Mouse (Mus musculus) limb, embryonic 13.5 days (tissue): ENCODE measurements around the gene Rpl23a. TPM values are rescaled to one million over a fixed set of nuclear protein-coding genes. Genes with fewer than 3 reads are reported as not detected.

Source experiments
- ATAC-seq: fragments of 200-750 bp; cut with Nextera tagmentation; 2 replicates; pipeline ENCODE4 v1.8.0; 2017; ENCODE audit warnings: low read depth, moderate number of reproducible peaks, moderate TSS enrichment; ENCODE audit not compliant: low FRiP score
- H3K27ac ChIP-seq: fragments of 300-500 bp; sonication (generic); 2 replicates; pipeline ENCODE4 v1.5.1; 2015; ENCODE audit warnings: inconsistent platforms, mild to moderate bottlenecking, moderate library complexity
- H3K27me3 ChIP-seq: fragments of 300-500 bp; sonication (generic); 2 replicates; pipeline ENCODE4 v1.6.1; 2015; ENCODE audit warnings: mild to moderate bottlenecking, inconsistent platforms
- H3K36me3 ChIP-seq: fragments of 300-500 bp; sonication (generic); 2 replicates; pipeline ENCODE4 v1.6.1; 2015; ENCODE audit warnings: inconsistent platforms, mild to moderate bottlenecking, moderate library complexity
- H3K4me1 ChIP-seq: fragments of 300-500 bp; sonication (generic); 2 replicates; pipeline ENCODE4 v1.6.1; 2015; ENCODE audit warnings: inconsistent platforms
- H3K4me2 ChIP-seq: fragments of 300-500 bp; sonication (generic); replicated peaks from 2 replicates; pipeline ENCODE4 v1.6.1; 2015; ENCODE audit warnings: inconsistent platforms, mild to moderate bottlenecking, moderate library complexity
- H3K4me3 ChIP-seq: fragments of 300-500 bp; sonication (generic); 2 replicates; pipeline ENCODE4 v1.5.1; 2015; ENCODE audit warnings: moderate library complexity, mild to moderate bottlenecking, inconsistent platforms
- H3K9ac ChIP-seq: fragments of 300-500 bp; sonication (generic); 2 replicates; pipeline ENCODE4 v1.6.1; 2015; ENCODE audit warnings: mild to moderate bottlenecking, inconsistent platforms
- H3K9me3 ChIP-seq: fragments of 300-500 bp; sonication (generic); 2 replicates; pipeline ENCODE4 v1.6.1; 2016; ENCODE audit warnings: inconsistent platforms
- WGBS: fragments of 180-500 bp; shearing (Covaris S2); methylation state at CpG from one replicate; pipeline ENCODE4 v1.1.7; 2015; 5-methylcytosine and 5-hydroxymethylcytosine counted together
- polyA plus RNA-seq: library from polyadenylated mRNA; unstranded; fragments of >200 nt; fragmentation: Nextera tagmentation; extraction: Ambion mirVana; gene quantifications from 2 replicates; pipeline ENCODE4 v1.2.1, GENCODE M21; 2015

The Rpl23a gene
- polyA plus RNA-seq, 1 experiment from 2014 or later, result 1,373 TPM

- peaks cover 19% of the 10 kb centered on the region for H3K36me3 ChIP-seq
- no peaks in the 10 kb centered on the region for H3K9me3 ChIP-seq
- H3K9ac ChIP-seq, result no peak overlapping the region
- H3K27ac ChIP-seq, result no peak overlapping the region
- 78% methylated on average over 19 of the region's 19 CpGs for WGBS
- peaks cover 21% of the 10 kb centered on the region for H3K4me1 ChIP-seq
- no peak for ATAC-seq
- no peak overlapping the region for H3K4me2 ChIP-seq
- H3K27me3 ChIP-seq, result no peaks in the 10 kb centered on the region
- no peak overlapping the region for H3K4me3 ChIP-seq
Measured at GRCm38 (mm10) chr11:78172748-78173383, 10.5 kb downstream of the Rpl23a start.

- H3K9ac ChIP-seq, result no peak overlapping the region
- H3K36me3 ChIP-seq, result peaks cover 25% of the 10 kb centered on the region
- H3K4me1 ChIP-seq, result peaks cover 16% of the 10 kb centered on the region
- H3K4me3 ChIP-seq, result no peak overlapping the region
- H3K4me2 ChIP-seq, result no peak overlapping the region
- WGBS, result 79% methylated on average over 16 of the region's 16 CpGs
- H3K9me3 ChIP-seq, result no peaks in the 10 kb centered on the region
- no peak overlapping the region for H3K27ac ChIP-seq
- no peak for ATAC-seq
- H3K27me3 ChIP-seq, result no peaks in the 10 kb centered on the region
Measured at GRCm38 (mm10) chr11:78172034-78172747, 11.2 kb downstream of the Rpl23a start.

- no peak for ATAC-seq
- WGBS, result 83% methylated on average over 4 of the region's 4 CpGs
- H3K36me3 ChIP-seq, result peaks cover 25% of the 10 kb centered on the region
- H3K27me3 ChIP-seq, result no peaks in the 10 kb centered on the region
- H3K4me3 ChIP-seq, result no peak overlapping the region
- H3K27ac ChIP-seq, result no peak overlapping the region
- no peak overlapping the region for H3K9ac ChIP-seq
- H3K4me2 ChIP-seq, result no peak overlapping the region
- peaks cover 18% of the 10 kb centered on the region for H3K4me1 ChIP-seq
- no peaks in the 10 kb centered on the region for H3K9me3 ChIP-seq
Measured at GRCm38 (mm10) chr11:78171328-78171727, 12.1 kb downstream of the Rpl23a start.

- Histone ChIP-seq H3K4me1 (peaks cover 22% of the 10 kb centered on the region), H3K4me2 (no peak overlapping the region), H3K9me3 (no peaks in the 10 kb centered on the region), H3K27ac (no peak overlapping the region), H3K4me3 (no peak overlapping the region), H3K36me3 (peaks cover 25% of the 10 kb centered on the region), H3K9ac (no peak overlapping the region), H3K27me3 (no peaks in the 10 kb centered on the region)
- 92% methylated on average over 15 of the region's 15 CpGs for WGBS
- ATAC-seq, result no peak
Measured at GRCm38 (mm10) chr11:78170306-78170705, 13.1 kb downstream of the Rpl23a start.

GRCm38 (mm10) chr11:78168541-78169468 lies 14.6 kb downstream of the Rpl23a start:
- Histone ChIP-seq H3K4me2 (no peak overlapping the region), H3K4me1 (peaks cover 13% of the 10 kb centered on the region), H3K9ac (no peak overlapping the region), H3K36me3 (peaks cover 25% of the 10 kb centered on the region), H3K9me3 (no peaks in the 10 kb centered on the region), H3K4me3 (no peak overlapping the region), H3K27ac (no peak overlapping the region), H3K27me3 (no peaks in the 10 kb centered on the region)
- WGBS, result 58% methylated on average over 19 of the region's 19 CpGs
- ATAC-seq, result no peak

- Histone ChIP-seq H3K4me3 (no peak overlapping the region), H3K27ac (no peak overlapping the region), H3K27me3 (no peaks in the 10 kb centered on the region), H3K4me2 (no peak overlapping the region), H3K9ac (no peak overlapping the region), H3K4me1 (peaks cover 25% of the 10 kb centered on the region), H3K36me3 (peaks cover 22% of the 10 kb centered on the region), H3K9me3 (no peaks in the 10 kb centered on the region)
- ATAC-seq, result no peak
- WGBS, result 86% methylated on average over 14 of the region's 14 CpGs
Measured at GRCm38 (mm10) chr11:78167257-78167959, 16.0 kb downstream of the Rpl23a start.

GRCm38 (mm10) chr11:78166640-78167039 lies 16.7 kb downstream of the Rpl23a start:
- peaks cover 22% of the 10 kb centered on the region for H3K36me3 ChIP-seq
- H3K4me2 ChIP-seq, result peak overlapping the region; percentile 91
- no peak for ATAC-seq

GRCm38 (mm10) chr11:78166161-78166560 lies 17.2 kb downstream of the Rpl23a start:
- no peaks in the 10 kb centered on the region for H3K27me3 ChIP-seq
- ATAC-seq, result no peak
- no peaks in the 10 kb centered on the region for H3K9me3 ChIP-seq
- H3K9ac ChIP-seq, result peak overlapping the region; percentile 99
- 38% methylated on average over 4 of the region's 4 CpGs for WGBS
- H3K36me3 ChIP-seq, result peaks cover 25% of the 10 kb centered on the region
- H3K4me3 ChIP-seq, result peak overlapping the region; percentile 100
- peak overlapping the region; percentile 91 for H3K4me2 ChIP-seq
- peaks cover 36% of the 10 kb centered on the region for H3K4me1 ChIP-seq
- H3K27ac ChIP-seq, result peak overlapping the region; percentile 87

More at GRCm38 (mm10) chr11:78166640-78167039, 16.7 kb downstream of the Rpl23a start:
- H3K9ac ChIP-seq, result no peak overlapping the region
- no peak overlapping the region for H3K4me3 ChIP-seq
- peaks cover 33% of the 10 kb centered on the region for H3K4me1 ChIP-seq
- H3K27me3 ChIP-seq, result no peaks in the 10 kb centered on the region
- 68% methylated on average over 6 of the region's 6 CpGs for WGBS
- H3K27ac ChIP-seq, result no peak overlapping the region
- no peaks in the 10 kb centered on the region for H3K9me3 ChIP-seq

- WGBS, result 5% methylated on average over 16 of the region's 16 CpGs
- Histone ChIP-seq H3K36me3 (peaks cover 25% of the 10 kb centered on the region), H3K9me3 (no peaks in the 10 kb centered on the region), H3K4me2 (peak overlapping the region; percentile 91), H3K4me3 (peak overlapping the region; percentile 100), H3K4me1 (peaks cover 41% of the 10 kb centered on the region), H3K27me3 (no peaks in the 10 kb centered on the region), H3K27ac (peak overlapping the region; percentile 87), H3K9ac (peak overlapping the region; percentile 99)
- peak; percentile 20 for ATAC-seq
Measured at GRCm38 (mm10) chr11:78165761-78166109, 17.6 kb downstream of the Rpl23a start.

- under 1% methylated on average over 67 of the region's 78 CpGs for WGBS
- H3K9ac ChIP-seq, result peak within 1 kb of the TSS; percentile 99
- H3K27me3 ChIP-seq, result no peaks in the 10 kb centered on the region
- peaks cover 46% of the 10 kb centered on the region for H3K4me1 ChIP-seq
- peak; percentile 78 for ATAC-seq
- H3K4me2 ChIP-seq, result peak within 1 kb of the TSS; percentile 91
- H3K27ac ChIP-seq, result peak within 1 kb of the TSS; percentile 100
- H3K36me3 ChIP-seq, result peaks cover 31% of the 10 kb centered on the region
- H3K4me3 ChIP-seq, result peak within 1 kb of the TSS; percentile 100
- no peaks in the 10 kb centered on the region for H3K9me3 ChIP-seq
Measured at GRCm38 (mm10) chr11:78164924-78165760, 18.2 kb downstream of the Rpl23a start, which contains the start of gene Traf4. TSS of gene Traf4 (minus strand) at chr11:78165589.

- 0% methylated on average over 14 of the region's 14 CpGs for WGBS
- no peak for ATAC-seq
- peak overlapping the region; percentile 99 for H3K9ac ChIP-seq
- peak overlapping the region; percentile 100 for H3K27ac ChIP-seq
- H3K9me3 ChIP-seq, result no peaks in the 10 kb centered on the region
- H3K36me3 ChIP-seq, result peaks cover 37% of the 10 kb centered on the region
- H3K4me2 ChIP-seq, result peak overlapping the region; percentile 91
- no peaks in the 10 kb centered on the region for H3K27me3 ChIP-seq
- peaks cover 49% of the 10 kb centered on the region for H3K4me1 ChIP-seq
- peak overlapping the region; percentile 100 for H3K4me3 ChIP-seq
Measured at GRCm38 (mm10) chr11:78164604-78164923, 18.8 kb downstream of the Rpl23a start.
